Mouse (Mus musculus): ENCODE measurements at regions not wholly inside any gene's neighbourhood (a gene's known extent, or its start where the extent isn't known, plus 50 kb on each side); places are given as distances from the start of the nearest gene placed in this dataset.

- no peak overlapping the region for H3K27ac ChIP-seq (replicated peaks)
- no peak overlapping the region for H3K4me3 ChIP-seq
- H3K36me3 ChIP-seq: no peaks in the 10 kb centered on the region
- H3K4me2 ChIP-seq: no peak overlapping the region
- no peaks in the 10 kb centered on the region for H3K27me3 ChIP-seq (replicated peaks)
- WGBS: 68% methylated on average over 3 of the region's 3 CpGs
- no peaks in the 10 kb centered on the region for H3K4me1 ChIP-seq
- no peak overlapping the region for H3K9ac ChIP-seq
- H3K9me3 ChIP-seq: no peaks in the 10 kb centered on the region
- no peak for ATAC-seq (ENCODE audit: extremely low read depth, insufficient number of reproducible peaks, low FRiP score, low TSS enrichment)
These were observed 297.5 kb upstream of the Plxna2 start for GRCm38 (mm10) chr1:194320320-194321036.

GRCm38 (mm10) chr1:194318351-194318750, 299.7 kb upstream of the Plxna2 start:
- ATAC-seq (ENCODE audit: extremely low read depth, insufficient number of reproducible peaks, low FRiP score, low TSS enrichment): no peak
- no peaks in the 10 kb centered on the region for H3K36me3 ChIP-seq

GRCm38 (mm10) chr1:194315593-194315992, 302.4 kb upstream of the Plxna2 start:
- Histone ChIP-seq H3K9ac (no peak overlapping the region), H3K27ac (replicated peaks) (no peak overlapping the region), H3K4me3 (no peak overlapping the region), H3K27me3 (replicated peaks) (no peaks in the 10 kb centered on the region), H3K4me1 (no peaks in the 10 kb centered on the region), H3K9me3 (no peaks in the 10 kb centered on the region), H3K36me3 (no peaks in the 10 kb centered on the region), H3K4me2 (no peak overlapping the region)
- WGBS: 60% methylated on average over 2 of the region's 2 CpGs
- ATAC-seq (ENCODE audit: extremely low read depth, insufficient number of reproducible peaks, low FRiP score, low TSS enrichment): no peak

More at GRCm38 (mm10) chr1:194318351-194318750, 299.7 kb upstream of the Plxna2 start:
- H3K27ac ChIP-seq (replicated peaks): no peak overlapping the region
- no peak overlapping the region for H3K4me3 ChIP-seq
- no peaks in the 10 kb centered on the region for H3K27me3 ChIP-seq (replicated peaks)
- no peak overlapping the region for H3K4me2 ChIP-seq
- no peaks in the 10 kb centered on the region for H3K4me1 ChIP-seq
- H3K9ac ChIP-seq: no peak overlapping the region
- no peaks in the 10 kb centered on the region for H3K9me3 ChIP-seq

- H3K9me3 ChIP-seq: no peaks in the 10 kb centered on the region
- ATAC-seq (ENCODE audit: extremely low read depth, insufficient number of reproducible peaks, low FRiP score, low TSS enrichment): no peak
- no peak overlapping the region for H3K4me2 ChIP-seq
- H3K27me3 ChIP-seq (replicated peaks): peaks cover 7% of the 10 kb centered on the region; the same call in 1 of the 2 replicates
- no peak overlapping the region for H3K4me3 ChIP-seq
- H3K9ac ChIP-seq: no peak overlapping the region
- WGBS: 42% methylated on average over 2 of the region's 2 CpGs
- no peaks in the 10 kb centered on the region for H3K36me3 ChIP-seq
- no peaks in the 10 kb centered on the region for H3K4me1 ChIP-seq
- H3K27ac ChIP-seq (replicated peaks): no peak overlapping the region
These were observed 307.6 kb upstream of the Plxna2 start for GRCm38 (mm10) chr1:194310373-194310772.

GRCm38 (mm10) chr1:194308648-194309047, 309.4 kb upstream of the Plxna2 start:
- Histone ChIP-seq H3K27ac (replicated peaks) (no peak overlapping the region), H3K36me3 (no peaks in the 10 kb centered on the region), H3K4me3 (no peak overlapping the region), H3K4me2 (no peak overlapping the region), H3K4me1 (no peaks in the 10 kb centered on the region), H3K27me3 (replicated peaks) (peaks cover 9% of the 10 kb centered on the region; the same call in 1 of the 2 replicates), H3K9ac (no peak overlapping the region), H3K9me3 (no peaks in the 10 kb centered on the region)
- ATAC-seq (ENCODE audit: extremely low read depth, insufficient number of reproducible peaks, low FRiP score, low TSS enrichment): no peak
- WGBS: 73% methylated on average over 3 of the region's 3 CpGs

GRCm38 (mm10) chr1:194303951-194304350, 314.1 kb upstream of the Plxna2 start:
- Histone ChIP-seq H3K27me3 (replicated peaks) (peaks cover 12% of the 10 kb centered on the region; the same call in 1 of the 2 replicates), H3K4me2 (no peak overlapping the region), H3K4me1 (peaks cover 8% of the 10 kb centered on the region), H3K9me3 (no peaks in the 10 kb centered on the region), H3K9ac (no peak overlapping the region), H3K4me3 (no peak overlapping the region), H3K27ac (replicated peaks) (no peak overlapping the region), H3K36me3 (no peaks in the 10 kb centered on the region)
- ATAC-seq (ENCODE audit: extremely low read depth, insufficient number of reproducible peaks, low FRiP score, low TSS enrichment): no peak
- 66% methylated on average over 1 of the region's 1 CpGs for WGBS

GRCm38 (mm10) chr1:194302775-194303174, 315.2 kb upstream of the Plxna2 start:
- no peak overlapping the region for H3K27ac ChIP-seq (replicated peaks)
- no peak overlapping the region for H3K4me2 ChIP-seq
- ATAC-seq (ENCODE audit: extremely low read depth, insufficient number of reproducible peaks, low FRiP score, low TSS enrichment): no peak
- H3K9me3 ChIP-seq: no peaks in the 10 kb centered on the region
- no peak overlapping the region for H3K4me3 ChIP-seq
- no peak overlapping the region for H3K9ac ChIP-seq
- peaks cover 12% of the 10 kb centered on the region; the same call in 1 of the 2 replicates for H3K27me3 ChIP-seq (replicated peaks)
- H3K36me3 ChIP-seq: no peaks in the 10 kb centered on the region
- peaks cover 8% of the 10 kb centered on the region for H3K4me1 ChIP-seq
- 6% methylated on average over 1 of the region's 1 CpGs for WGBS

GRCm38 (mm10) chr1:194281941-194282340, 336.1 kb upstream of the Plxna2 start:
- ATAC-seq (ENCODE audit: extremely low read depth, insufficient number of reproducible peaks, low FRiP score, low TSS enrichment): no peak
- Histone ChIP-seq H3K4me3 (no peak overlapping the region), H3K9me3 (no peaks in the 10 kb centered on the region), H3K36me3 (no peaks in the 10 kb centered on the region), H3K4me2 (no peak overlapping the region), H3K4me1 (peaks cover 11% of the 10 kb centered on the region), H3K27me3 (replicated peaks) (no peaks in the 10 kb centered on the region), H3K9ac (no peak overlapping the region), H3K27ac (replicated peaks) (no peak overlapping the region)
- whole genome bisulfite sequencing: 68% methylated on average over 3 of the region's 3 CpGs

- ATAC-seq (ENCODE audit: extremely low read depth, insufficient number of reproducible peaks, low FRiP score, low TSS enrichment): no peak
- no peaks in the 10 kb centered on the region for H3K9me3 ChIP-seq
- H3K36me3 ChIP-seq: no peaks in the 10 kb centered on the region
- H3K9ac ChIP-seq: no peak overlapping the region
- H3K4me3 ChIP-seq: no peak overlapping the region
- no peak overlapping the region for H3K27ac ChIP-seq (replicated peaks)
- no peak overlapping the region for H3K4me2 ChIP-seq
- H3K27me3 ChIP-seq (replicated peaks): no peaks in the 10 kb centered on the region
- no peaks in the 10 kb centered on the region for H3K4me1 ChIP-seq
These were observed 350.0 kb upstream of the Plxna2 start for GRCm38 (mm10) chr1:194268028-194268427.

GRCm38 (mm10) chr1:194262374-194262773, 355.6 kb upstream of the Plxna2 start:
- Histone ChIP-seq H3K4me3 (no peak overlapping the region), H3K36me3 (no peaks in the 10 kb centered on the region), H3K27ac (replicated peaks) (no peak overlapping the region), H3K4me2 (no peak overlapping the region), H3K9me3 (no peaks in the 10 kb centered on the region), H3K4me1 (no peaks in the 10 kb centered on the region), H3K27me3 (replicated peaks) (no peaks in the 10 kb centered on the region), H3K9ac (no peak overlapping the region)
- WGBS: 68% methylated on average over 4 of the region's 4 CpGs
- no peak for ATAC-seq (ENCODE audit: extremely low read depth, insufficient number of reproducible peaks, low FRiP score, low TSS enrichment)

- H3K4me1 ChIP-seq: no peaks in the 10 kb centered on the region
- no peaks in the 10 kb centered on the region for H3K9me3 ChIP-seq
- H3K36me3 ChIP-seq: no peaks in the 10 kb centered on the region
- no peak overlapping the region for H3K9ac ChIP-seq
- no peak overlapping the region for H3K4me2 ChIP-seq
- H3K4me3 ChIP-seq: no peak overlapping the region
- H3K27ac ChIP-seq (replicated peaks): no peak overlapping the region
- no peak for ATAC-seq (ENCODE audit: extremely low read depth, insufficient number of reproducible peaks, low FRiP score, low TSS enrichment)
- no peaks in the 10 kb centered on the region for H3K27me3 ChIP-seq (replicated peaks)
- WGBS: 69% methylated on average over 3 of the region's 3 CpGs
These were observed 358.1 kb upstream of the Plxna2 start for GRCm38 (mm10) chr1:194259957-194260356.

- Histone ChIP-seq H3K4me3 (no peak overlapping the region), H3K4me2 (no peak overlapping the region), H3K27ac (replicated peaks) (no peak overlapping the region), H3K27me3 (replicated peaks) (peaks cover 6% of the 10 kb centered on the region; the same call in 1 of the 2 replicates), H3K9ac (no peak overlapping the region), H3K9me3 (no peaks in the 10 kb centered on the region), H3K36me3 (no peaks in the 10 kb centered on the region), H3K4me1 (no peaks in the 10 kb centered on the region)
- 24% methylated on average over 1 of the region's 1 CpGs for WGBS
- ATAC-seq (ENCODE audit: extremely low read depth, insufficient number of reproducible peaks, low FRiP score, low TSS enrichment): no peak
These were observed 373.1 kb upstream of the Plxna2 start for GRCm38 (mm10) chr1:194244776-194245366.

All from heart, embryonic 13.5 days (tissue).